Mouse (Mus musculus): Measurements from ENCODE around the gene Asb7. TPM values are rescaled to one million over a fixed set of nuclear protein-coding genes. Genes with fewer than 3 reads are reported as not detected.

Asb7 gene
- polyA plus RNA-seq, 1 experiment from 2014 or later: 3.4 TPM

- ATAC-seq (ENCODE audit: low read depth): no peak
Measured at GRCm38 (mm10) chr7:66655471-66655870, 33.9 kb downstream of the Asb7 start.

GRCm38 (mm10) chr7:66653596-66653995 lies 35.8 kb downstream of the Asb7 start:
- 87% methylated on average over 9 of the region's 9 CpGs for WGBS (ENCODE audit: insufficient replicate concordance)
- peaks cover 18% of the 10 kb centered on the region for H3K36me3 ChIP-seq
- H3K4me3 ChIP-seq (replicated peaks): no peak overlapping the region
- ATAC-seq (ENCODE audit: low read depth) (no peak), DNase-seq (no peak)
- H3K4me2 ChIP-seq: no peak overlapping the region
- no peak overlapping the region for H3K27ac ChIP-seq
- peaks cover 9% of the 10 kb centered on the region for H3K4me1 ChIP-seq (replicated peaks)
- no peak overlapping the region for H3K9ac ChIP-seq
- H3K9me3 ChIP-seq (replicated peaks): no peaks in the 10 kb centered on the region
- no peaks in the 10 kb centered on the region for H3K27me3 ChIP-seq

More at GRCm38 (mm10) chr7:66655471-66655870, 33.9 kb downstream of the Asb7 start:
- no peaks in the 10 kb centered on the region for H3K27me3 ChIP-seq
- H3K4me3 ChIP-seq (replicated peaks): no peak overlapping the region
- peaks cover 9% of the 10 kb centered on the region for H3K4me1 ChIP-seq (replicated peaks)
- peaks cover 29% of the 10 kb centered on the region for H3K36me3 ChIP-seq
- H3K27ac ChIP-seq: no peak overlapping the region
- WGBS (ENCODE audit: insufficient replicate concordance): 79% methylated on average over 9 of the region's 9 CpGs
- no peak overlapping the region for H3K4me2 ChIP-seq
- H3K9me3 ChIP-seq (replicated peaks): no peaks in the 10 kb centered on the region
- DNase-seq: no peak
- H3K9ac ChIP-seq: no peak overlapping the region

GRCm38 (mm10) chr7:66652216-66652615 lies 37.2 kb downstream of the Asb7 start:
- ATAC-seq (ENCODE audit: low read depth): no peak
- Histone ChIP-seq H3K9ac (no peak overlapping the region), H3K9me3 (replicated peaks) (no peaks in the 10 kb centered on the region), H3K36me3 (peaks cover 18% of the 10 kb centered on the region), H3K27me3 (no peaks in the 10 kb centered on the region), H3K4me1 (replicated peaks) (peaks cover 9% of the 10 kb centered on the region), H3K4me3 (replicated peaks) (no peak overlapping the region), H3K4me2 (no peak overlapping the region), H3K27ac (no peak overlapping the region)
- 31% methylated on average over 4 of the region's 4 CpGs for WGBS (ENCODE audit: insufficient replicate concordance)
- no peak for DNase-seq

- H3K36me3 ChIP-seq: peaks cover 18% of the 10 kb centered on the region
- H3K27ac ChIP-seq: no peak overlapping the region
- H3K27me3 ChIP-seq: no peaks in the 10 kb centered on the region
- no peak for DNase-seq
- no peak overlapping the region for H3K9ac ChIP-seq
- ATAC-seq (ENCODE audit: low read depth): no peak
- H3K9me3 ChIP-seq (replicated peaks): no peaks in the 10 kb centered on the region
- H3K4me1 ChIP-seq (replicated peaks): peaks cover 8% of the 10 kb centered on the region
- no peak overlapping the region for H3K4me3 ChIP-seq (replicated peaks)
- WGBS (ENCODE audit: insufficient replicate concordance): 79% methylated on average over 5 of the region's 5 CpGs
- H3K4me2 ChIP-seq: no peak overlapping the region
Measured at GRCm38 (mm10) chr7:66650883-66651282, 38.5 kb downstream of the Asb7 start.

- Histone ChIP-seq H3K4me2 (no peak overlapping the region), H3K9me3 (replicated peaks) (no peaks in the 10 kb centered on the region), H3K4me3 (replicated peaks) (no peak overlapping the region), H3K9ac (no peak overlapping the region), H3K27ac (no peak overlapping the region), H3K4me1 (replicated peaks) (peaks cover 4% of the 10 kb centered on the region), H3K36me3 (peaks cover 10% of the 10 kb centered on the region; the same call in 1 of the 2 replicates), H3K27me3 (no peaks in the 10 kb centered on the region)
- no peak for ATAC-seq (ENCODE audit: low read depth)
- no peak for DNase-seq
- 30% methylated on average over 2 of the region's 2 CpGs for WGBS (ENCODE audit: insufficient replicate concordance)
Measured at GRCm38 (mm10) chr7:66649181-66649580, 40.2 kb downstream of the Asb7 start.

GRCm38 (mm10) chr7:66645736-66646135 lies 43.7 kb downstream of the Asb7 start:
- Histone ChIP-seq H3K4me3 (replicated peaks) (no peak overlapping the region), H3K4me2 (no peak overlapping the region), H3K27ac (no peak overlapping the region), H3K9ac (no peak overlapping the region), H3K27me3 (no peaks in the 10 kb centered on the region), H3K9me3 (replicated peaks) (no peaks in the 10 kb centered on the region), H3K4me1 (replicated peaks) (no peaks in the 10 kb centered on the region), H3K36me3 (peaks cover 14% of the 10 kb centered on the region; the same call in 1 of the 2 replicates)
- DNase-seq: no peak
- ATAC-seq (ENCODE audit: low read depth): no peak
- WGBS (ENCODE audit: insufficient replicate concordance): 82% methylated on average over 2 of the region's 2 CpGs

- Histone ChIP-seq H3K36me3 (no peaks in the 10 kb centered on the region), H3K27ac (no peak overlapping the region), H3K4me2 (no peak overlapping the region), H3K27me3 (no peaks in the 10 kb centered on the region), H3K9me3 (replicated peaks) (no peaks in the 10 kb centered on the region), H3K4me3 (replicated peaks) (no peak overlapping the region), H3K9ac (no peak overlapping the region), H3K4me1 (replicated peaks) (no peaks in the 10 kb centered on the region)
- no peak for DNase-seq
- WGBS (ENCODE audit: insufficient replicate concordance): 58% methylated on average over 6 of the region's 6 CpGs
- ATAC-seq (ENCODE audit: low read depth): no peak
Measured at GRCm38 (mm10) chr7:66633351-66633750, 56.0 kb downstream of the Asb7 start.

GRCm38 (mm10) chr7:66630154-66630800 lies 59.1 kb downstream of the Asb7 start:
- Histone ChIP-seq H3K27ac (no peak overlapping the region), H3K27me3 (no peaks in the 10 kb centered on the region), H3K4me1 (replicated peaks) (no peaks in the 10 kb centered on the region), H3K9me3 (replicated peaks) (no peaks in the 10 kb centered on the region), H3K9ac (no peak overlapping the region), H3K4me3 (replicated peaks) (no peak overlapping the region), H3K36me3 (no peaks in the 10 kb centered on the region), H3K4me2 (no peak overlapping the region)
- DNase-seq (no peak), ATAC-seq (ENCODE audit: low read depth) (no peak)
- 73% methylated on average over 15 of the region's 15 CpGs for WGBS (ENCODE audit: insufficient replicate concordance)

GRCm38 (mm10) chr7:66629419-66629818 lies 60.0 kb downstream of the Asb7 start:
- Histone ChIP-seq H3K4me1 (replicated peaks) (no peaks in the 10 kb centered on the region), H3K9ac (no peak overlapping the region), H3K27me3 (no peaks in the 10 kb centered on the region), H3K27ac (no peak overlapping the region), H3K9me3 (replicated peaks) (no peaks in the 10 kb centered on the region), H3K4me3 (replicated peaks) (no peak overlapping the region), H3K4me2 (no peak overlapping the region), H3K36me3 (no peaks in the 10 kb centered on the region)
- DNase-seq (no peak), ATAC-seq (ENCODE audit: low read depth) (no peak)
- 53% methylated on average over 4 of the region's 4 CpGs for WGBS (ENCODE audit: insufficient replicate concordance)

GRCm38 (mm10) chr7:66623436-66623835 lies 66.0 kb downstream of the Asb7 start:
- Histone ChIP-seq H3K4me1 (replicated peaks) (no peaks in the 10 kb centered on the region), H3K36me3 (no peaks in the 10 kb centered on the region), H3K27me3 (no peaks in the 10 kb centered on the region), H3K9ac (no peak overlapping the region), H3K9me3 (replicated peaks) (no peaks in the 10 kb centered on the region), H3K4me2 (no peak overlapping the region), H3K4me3 (replicated peaks) (no peak overlapping the region), H3K27ac (no peak overlapping the region)
- no peak for ATAC-seq (ENCODE audit: low read depth)
- DNase-seq: no peak
- WGBS (ENCODE audit: insufficient replicate concordance): 22% methylated on average over 3 of the region's 3 CpGs

- no peak for DNase-seq
Measured at GRCm38 (mm10) chr7:66601846-66602245, 87.5 kb downstream of the Asb7 start.

More at GRCm38 (mm10) chr7:66601846-66602245, 87.5 kb downstream of the Asb7 start:
- H3K9me3 ChIP-seq (replicated peaks): no peaks in the 10 kb centered on the region
- H3K9ac ChIP-seq: no peak overlapping the region
- H3K36me3 ChIP-seq: no peaks in the 10 kb centered on the region
- no peak overlapping the region for H3K4me3 ChIP-seq (replicated peaks)
- ATAC-seq (ENCODE audit: low read depth): no peak
- no peak overlapping the region for H3K4me2 ChIP-seq
- H3K27ac ChIP-seq: no peak overlapping the region
- H3K27me3 ChIP-seq: no peaks in the 10 kb centered on the region
- no peaks in the 10 kb centered on the region for H3K4me1 ChIP-seq (replicated peaks)
